Mouse (Mus musculus) G1E (cell line): ENCODE data around the gene Mdm2. TPM values are rescaled to one million over a fixed set of nuclear protein-coding genes. Genes with fewer than 3 reads are reported as not detected.

ENCODE experiments used
- ATAC-seq: 2 replicates; pipeline ENCODE4 v1.8.0; 2016; ENCODE audit warnings: mild to moderate bottlenecking; ENCODE audit not compliant: insufficient number of reproducible peaks, poor library complexity, low FRiP score, severe bottlenecking; ENCODE audit errors: extremely low read depth
- DNase-seq: peaks from one replicate; pipeline ENCODE4 v3.0.0; 2012; ENCODE audit warnings: low spot score
- H3K27me3 ChIP-seq: 2 replicates; pipeline ENCODE4 v1.6.1; 2012; ENCODE audit warnings: mild to moderate bottlenecking, low read length, inconsistent platforms; ENCODE audit not compliant: insufficient read depth
- H3K36me3 ChIP-seq: replicated peaks from 2 replicates; pipeline ENCODE3; 2012; ENCODE audit warnings: mild to moderate bottlenecking, inconsistent platforms
- H3K4me1 ChIP-seq: 2 replicates; pipeline ENCODE4 v1.6.1; 2012; ENCODE audit warnings: low read depth, low read length, inconsistent platforms, mixed read lengths; ENCODE audit not compliant: insufficient read depth
- H3K4me3 ChIP-seq: 2 replicates; pipeline ENCODE4 v1.5.1; 2012; ENCODE audit warnings: low read depth, mild to moderate bottlenecking, inconsistent platforms, low read length, moderate library complexity, mixed read lengths
- H3K9me3 ChIP-seq: replicated peaks from 2 replicates; pipeline ENCODE4 v1.6.1; 2012; ENCODE audit warnings: inconsistent platforms
- CTCF ChIP-seq: IDR thresholded peaks from 2 replicates; pipeline ENCODE4 v1.5.1; 2012; ENCODE audit warnings: low read depth, low read length, inconsistent platforms, mixed read lengths
- GATA1 ChIP-seq: IDR thresholded peaks from 2 replicates; pipeline ENCODE4 v1.6.1; 2012; ENCODE audit warnings: borderline replicate concordance, low read length, inconsistent platforms, mixed read lengths
- GATA2 ChIP-seq: IDR thresholded peaks from 2 replicates; pipeline ENCODE4 v1.6.1; 2012; ENCODE audit warnings: low read depth, low read length, inconsistent platforms, borderline replicate concordance
- POLR2AphosphoS5 ChIP-seq: IDR thresholded peaks from 2 replicates; pipeline ENCODE4 v1.6.1; 2012; ENCODE audit warnings: low read depth, low read length, inconsistent platforms; ENCODE audit not compliant: insufficient replicate concordance
- TAL1 ChIP-seq: conservative IDR thresholded peaks from 2 replicates; pipeline ENCODE4 v1.6.1; 2012; ENCODE audit warnings: low read depth, low read length, inconsistent platforms, mixed read lengths
- polyA plus RNA-seq: library from polyadenylated mRNA; stranded (reverse); fragments of >175 nt; gene quantifications from 2 replicates; pipeline ENCODE4 v1.2.3, GENCODE M21; 2012
- total RNA-seq, 2 experiments: library from RNA; stranded (forward) in 1 of 2; stranded (reverse) in 1 of 2; fragments of 200-1000 nt in 1 of 2; fragments of >200 nt in 1 of 2; fragmentation: Nextera tagmentation in 1 of 2; gene quantifications; 2 replicates each; pipeline ENCODE4 v1.2.3; 2014 to 2017

Gene Mdm2
- total and polyA plus RNA-seq, 3 experiments, result 41.3 to 153 (median 97.1) TPM

GRCm38 (mm10) chr10:117703506-117703905 lies 7.1 kb downstream of the Mdm2 start:
- TF ChIP-seq POLR2AphosphoS5, result no peak
- no peak for TF ChIP-seq TAL1
- TF ChIP-seq CTCF, result no peak
- no peak for TF ChIP-seq GATA2
- no peak for DNase-seq
- no peak overlapping the region for H3K4me3 ChIP-seq

GRCm38 (mm10) chr10:117702024-117702833 lies 8.3 kb downstream of the Mdm2 start:
- peaks cover 91% of the 10 kb centered on the region for H3K36me3 ChIP-seq
- no peak for TF ChIP-seq GATA2
- no peak for TF ChIP-seq TAL1
- TF ChIP-seq GATA1, result no peak
- TF ChIP-seq CTCF, result no peak
- no peak for TF ChIP-seq POLR2AphosphoS5
- no peaks in the 10 kb centered on the region for H3K9me3 ChIP-seq
- H3K4me3 ChIP-seq, result no peak overlapping the region
- DNase-seq (no peak), ATAC-seq (no peak)
- no peaks in the 10 kb centered on the region for H3K27me3 ChIP-seq
- peaks cover 13% of the 10 kb centered on the region for H3K4me1 ChIP-seq

More at GRCm38 (mm10) chr10:117703506-117703905, 7.1 kb downstream of the Mdm2 start:
- peaks cover 87% of the 10 kb centered on the region for H3K36me3 ChIP-seq
- H3K9me3 ChIP-seq, result no peaks in the 10 kb centered on the region
- ATAC-seq, result no peak
- peaks cover 19% of the 10 kb centered on the region for H3K4me1 ChIP-seq
- no peaks in the 10 kb centered on the region for H3K27me3 ChIP-seq

- no peak overlapping the region for H3K4me3 ChIP-seq
- H3K27me3 ChIP-seq, result no peaks in the 10 kb centered on the region
- H3K4me1 ChIP-seq, result peaks cover 5% of the 10 kb centered on the region
- DNase-seq (no peak), ATAC-seq (no peak)
- no peaks in the 10 kb centered on the region for H3K9me3 ChIP-seq
- peaks cover 91% of the 10 kb centered on the region for H3K36me3 ChIP-seq
- TF ChIP-seq GATA2 (no peak), GATA1 (no peak), CTCF (no peak), TAL1 (no peak), POLR2AphosphoS5 (no peak)
Observed at GRCm38 (mm10) chr10:117701034-117701829, 9.3 kb downstream of the Mdm2 start.

- peaks cover 2% of the 10 kb centered on the region for H3K4me1 ChIP-seq
- no peaks in the 10 kb centered on the region for H3K27me3 ChIP-seq
- no peaks in the 10 kb centered on the region for H3K9me3 ChIP-seq
- no peak for ATAC-seq
- no peak for DNase-seq
- TF ChIP-seq CTCF, result no peak
- no peak for TF ChIP-seq TAL1
- TF ChIP-seq GATA2, result no peak
- TF ChIP-seq POLR2AphosphoS5, result no peak
- TF ChIP-seq GATA1, result no peak
- no peak overlapping the region for H3K4me3 ChIP-seq
- peaks cover 94% of the 10 kb centered on the region for H3K36me3 ChIP-seq
Observed at GRCm38 (mm10) chr10:117700450-117700849, 10.1 kb downstream of the Mdm2 start.

GRCm38 (mm10) chr10:117699914-117700313 lies 10.6 kb downstream of the Mdm2 start:
- Histone ChIP-seq H3K36me3 (peaks cover 94% of the 10 kb centered on the region), H3K27me3 (no peaks in the 10 kb centered on the region), H3K4me3 (no peak overlapping the region), H3K4me1 (no peaks in the 10 kb centered on the region; the same call in none of the 2 replicates), H3K9me3 (no peaks in the 10 kb centered on the region)
- no peak for DNase-seq
- TF ChIP-seq CTCF (no peak), GATA1 (no peak), TAL1 (no peak), GATA2 (no peak), POLR2AphosphoS5 (no peak)
- ATAC-seq, result no peak
